Mouse (Mus musculus): ENCODE data around the gene Helb. TPM values are rescaled to one million over a fixed set of nuclear protein-coding genes. Genes with fewer than 3 reads are reported as not detected.

Helb gene
- total RNA-seq, 4 experiments from 2014 or later, result 8.1 to 11.3 (median 10.6) TPM

- no peak for DNase-seq
These were observed 20.2 kb downstream of the Helb start for GRCm38 (mm10) chr10:120092548-120092947.

GRCm38 (mm10) chr10:120077850-120078249, 34.9 kb downstream of the Helb start:
- no peak for DNase-seq

- DNase-seq, result no peak
These were observed 46.5 kb downstream of the Helb start for GRCm38 (mm10) chr10:120066319-120066718.

- DNase-seq, result peak; percentile 19
These were observed 48.4 kb downstream of the Helb start for GRCm38 (mm10) chr10:120064424-120064823.

- DNase-seq, result no peak
These were observed 51.3 kb downstream of the Helb start for GRCm38 (mm10) chr10:120061238-120062130.

GRCm38 (mm10) chr10:120060579-120061237, 52.1 kb downstream of the Helb start:
- DNase-seq, result peak; percentile 10

- DNase-seq, result no peak
These were observed 68.0 kb downstream of the Helb start for GRCm38 (mm10) chr10:120044714-120045234.

- DNase-seq, result no peak
These were observed 68.5 kb downstream of the Helb start for GRCm38 (mm10) chr10:120044237-120044636.

- DNase-seq, result no peak
These were observed 74.6 kb downstream of the Helb start for GRCm38 (mm10) chr10:120038194-120038593.

- no peak for DNase-seq
These were observed 77.0 kb downstream of the Helb start for GRCm38 (mm10) chr10:120035824-120036223.

GRCm38 (mm10) chr10:120035211-120035733, 77.5 kb downstream of the Helb start:
- no peak for DNase-seq

- no peak for DNase-seq
These were observed 78.9 kb downstream of the Helb start for GRCm38 (mm10) chr10:120033866-120034265.

Other genes starting within 250 kb of the Helb start
- 100 to 1,000 TPM; 139 to 158 (median 146) TPM for gene Tmbim4, start 88.6 kb upstream of the Helb start, total RNA-seq (2022)
- gene Irak3, start 89.1 kb upstream of the Helb start, total RNA-seq (2022), result 1 to 10 TPM; 3.1 to 4.1 (median 3.6) TPM
- 10 to 100 TPM; 18.6 to 33.4 (median 22.0) TPM for gene Llph, start 114.1 kb upstream of the Helb start, total RNA-seq (2022)

Data from adrenal gland, adult 8-10 months (tissue).